Mouse (Mus musculus) midbrain, postnatal 0 days (tissue): ENCODE data around the gene Sash3. TPM values are rescaled to one million over a fixed set of nuclear protein-coding genes. Genes with fewer than 3 reads are reported as not detected.
A peak's percentile ranks its signal among the peaks of the same experiment; 100 is the strongest.

Source experiments
- ATAC-seq: fragments of 200-750 bp; cut with Nextera tagmentation; 2 replicates; pipeline ENCODE4 v1.8.0; 2017; ENCODE audit warnings: moderate number of reproducible peaks, mild to moderate bottlenecking, moderate TSS enrichment, moderate library complexity; ENCODE audit not compliant: low FRiP score
- DNase-seq: peaks from one replicate; pipeline ENCODE4 v3.0.0-alpha.2; 2015; ENCODE audit warnings: low spot score
- H3K27ac ChIP-seq: fragments of 300-500 bp; sonication (generic); 2 replicates; pipeline ENCODE4 v1.5.1; 2014; ENCODE audit warnings: low read depth, mild to moderate bottlenecking, low read length, mixed read lengths
- H3K27me3 ChIP-seq: fragments of 300-500 bp; sonication (generic); 2 replicates; pipeline ENCODE4 v1.6.1; 2014; ENCODE audit warnings: low read length, control low read depth, mixed read lengths; ENCODE audit not compliant: insufficient read depth
- H3K36me3 ChIP-seq: fragments of 300-500 bp; sonication (generic); 2 replicates; pipeline ENCODE4 v1.6.1; 2014; ENCODE audit warnings: low read length, control low read depth, mixed read lengths; ENCODE audit not compliant: insufficient read depth
- H3K4me1 ChIP-seq: fragments of 300-500 bp; sonication (generic); 2 replicates; pipeline ENCODE4 v1.6.1; 2014; ENCODE audit warnings: mild to moderate bottlenecking, control low read depth, antibody characterized with exemption, low read length, mixed read lengths; ENCODE audit not compliant: insufficient read depth
- H3K4me2 ChIP-seq: fragments of 300-500 bp; sonication (generic); 2 replicates; pipeline ENCODE4 v1.6.1; 2014; ENCODE audit warnings: low read depth, mild to moderate bottlenecking, low read length, mixed read lengths; ENCODE audit not compliant: poor library complexity, severe bottlenecking
- H3K4me3 ChIP-seq: fragments of 300-500 bp; sonication (generic); 2 replicates; pipeline ENCODE4 v1.5.1; 2014; ENCODE audit warnings: low read depth, mild to moderate bottlenecking, low read length, moderate library complexity
- H3K9ac ChIP-seq: fragments of 300-500 bp; sonication (generic); replicated peaks from 2 replicates; pipeline ENCODE4 v1.6.1; 2014; ENCODE audit warnings: mild to moderate bottlenecking, low read length, moderate library complexity, mixed read lengths; ENCODE audit not compliant: poor library complexity, severe bottlenecking
- H3K9me3 ChIP-seq: fragments of 300-500 bp; sonication (generic); 2 replicates; pipeline ENCODE4 v1.6.1; 2016; ENCODE audit warnings: low read length, control low read depth
- CTCF ChIP-seq: IDR thresholded peaks from 2 replicates; pipeline ENCODE4 v1.5.1; 2016; ENCODE audit warnings: antibody characterized with exemption, mild to moderate bottlenecking
- WGBS: fragments of 180-500 bp; shearing (Covaris S2); extraction: QIAGEN DNeasy Blood & Tissue Kit; methylation state at CpG from one replicate; pipeline ENCODE4 v1.1.7; 2014; 5-methylcytosine and 5-hydroxymethylcytosine counted together
- polyA plus RNA-seq: library from polyadenylated mRNA; unstranded; fragments of >200 nt; fragmentation: Nextera tagmentation; extraction: Ambion mirVana; gene quantifications from 2 replicates; pipeline ENCODE4 v1.2.1, GENCODE M21; 2015
- total RNA-seq: library from RNA; depleted of rRNA; stranded (reverse); fragments of >200 nt; gene quantifications from 2 replicates; pipeline ENCODE4 v1.2.3, GENCODE M21; 2014

Sash3 gene
- total and polyA plus RNA-seq, 2 experiments from 2014 or later: 0.22 to 1.0 TPM

DNA sequence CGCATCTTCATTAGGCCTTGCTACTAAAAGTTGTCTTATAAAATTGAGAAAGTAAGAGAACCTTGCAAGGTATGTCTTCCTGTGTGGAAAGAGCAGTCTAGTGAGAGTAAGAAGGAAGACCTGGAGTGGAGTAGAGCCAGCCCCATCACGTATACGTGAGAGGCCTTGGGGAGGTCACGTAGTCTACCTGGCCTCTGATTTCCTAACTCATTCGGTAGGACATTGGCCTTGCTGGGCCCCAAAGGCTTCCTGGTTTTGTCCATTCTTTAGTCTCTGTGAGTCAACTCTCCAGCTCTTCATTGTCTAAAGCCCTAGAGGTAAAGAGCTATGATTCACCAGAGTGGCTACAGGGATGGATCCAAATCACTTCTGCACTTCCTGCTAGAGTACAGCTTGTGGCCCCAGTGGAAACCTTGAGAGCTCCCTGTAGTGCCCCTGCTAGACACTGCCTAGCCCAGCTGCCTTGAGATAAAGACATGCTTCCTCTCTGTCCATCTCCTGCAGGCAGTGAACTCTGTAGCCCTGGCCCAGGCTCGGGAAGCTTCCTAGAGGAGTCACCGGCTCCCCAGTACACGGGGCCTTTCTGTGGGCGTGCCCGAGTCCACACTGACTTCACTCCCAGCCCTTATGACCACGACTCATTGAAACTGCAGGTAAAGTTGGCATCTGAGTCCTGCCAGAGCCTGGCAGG is 12.1 kb downstream of the Sash3 start:
- no peak for TF ChIP-seq CTCF

DNA sequence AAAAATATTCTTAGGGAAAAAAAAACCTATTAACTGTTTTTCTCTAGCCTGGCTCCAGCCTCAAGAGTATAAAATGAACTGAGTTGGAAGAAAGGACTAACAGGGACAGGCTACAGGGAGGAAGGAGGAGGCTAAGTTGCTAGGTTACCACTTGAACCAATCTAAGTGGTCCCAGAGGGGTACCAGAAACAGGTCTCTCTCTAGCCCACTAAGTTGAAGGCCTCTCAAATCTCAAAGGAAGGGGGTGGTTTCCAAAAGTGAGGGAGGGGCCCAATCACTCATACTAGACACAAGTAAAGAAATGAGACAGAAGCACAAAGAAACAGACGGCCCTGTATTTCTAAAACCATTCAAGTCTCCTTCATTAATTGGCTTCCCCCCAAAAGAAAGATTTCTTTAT is 23.7 kb downstream of the Sash3 start:
- no peak for TF ChIP-seq CTCF
- H3K9ac ChIP-seq: no peak overlapping the region
- ATAC-seq (no peak), DNase-seq (peak; percentile 10)
- H3K4me3 ChIP-seq: no peak overlapping the region
- H3K27ac ChIP-seq: no peak overlapping the region
- no peaks in the 10 kb centered on the region for H3K9me3 ChIP-seq
- no peak overlapping the region for H3K4me2 ChIP-seq
- H3K4me1 ChIP-seq: no peaks in the 10 kb centered on the region
- 0 out of 2 replicates have a peak, but pooled peaks cover 4% of the 10 kb centered on the region for H3K36me3 ChIP-seq
- WGBS: 31% methylated on average over 1 of the region's 1 CpGs
- H3K27me3 ChIP-seq: no peaks in the 10 kb centered on the region

More for the DNA sequence above, 12.1 kb downstream of the Sash3 start:
- H3K27me3 ChIP-seq: no peaks in the 10 kb centered on the region
- WGBS: 90% methylated on average over 11 of the region's 11 CpGs
- no peak overlapping the region for H3K9ac ChIP-seq
- ATAC-seq (no peak), DNase-seq (no peak)
- no peaks in the 10 kb centered on the region for H3K9me3 ChIP-seq
- no peak overlapping the region for H3K4me2 ChIP-seq
- H3K4me1 ChIP-seq: no peaks in the 10 kb centered on the region
- no peak overlapping the region for H3K4me3 ChIP-seq
- no peak overlapping the region for H3K27ac ChIP-seq
- H3K36me3 ChIP-seq: no peaks in the 10 kb centered on the region

DNA sequence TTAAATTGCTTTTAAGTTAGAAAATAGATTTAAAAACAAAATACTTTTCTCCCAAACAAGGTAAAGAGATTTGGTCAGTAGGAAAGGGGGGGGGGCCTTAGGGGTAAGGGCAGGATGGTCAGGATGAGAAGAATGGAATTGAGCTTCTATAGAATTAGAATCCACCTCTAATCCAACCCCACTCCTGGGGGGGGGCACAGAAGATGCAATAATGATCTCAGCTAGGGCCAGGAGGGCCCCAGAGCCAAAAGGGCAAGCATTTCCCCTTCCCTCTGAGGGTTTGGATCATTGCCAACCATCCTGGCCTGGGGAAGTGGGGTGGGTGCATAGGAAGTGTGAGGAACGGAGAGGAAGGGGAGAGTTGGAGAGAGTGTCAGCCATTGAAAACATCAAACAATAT is 24.1 kb downstream of the Sash3 start:
- no peak for DNase-seq
- 35% methylated on average over 1 of the region's 1 CpGs for WGBS
- 0 out of 2 replicates have a peak, but pooled peaks cover 4% of the 10 kb centered on the region for H3K36me3 ChIP-seq

DNA sequence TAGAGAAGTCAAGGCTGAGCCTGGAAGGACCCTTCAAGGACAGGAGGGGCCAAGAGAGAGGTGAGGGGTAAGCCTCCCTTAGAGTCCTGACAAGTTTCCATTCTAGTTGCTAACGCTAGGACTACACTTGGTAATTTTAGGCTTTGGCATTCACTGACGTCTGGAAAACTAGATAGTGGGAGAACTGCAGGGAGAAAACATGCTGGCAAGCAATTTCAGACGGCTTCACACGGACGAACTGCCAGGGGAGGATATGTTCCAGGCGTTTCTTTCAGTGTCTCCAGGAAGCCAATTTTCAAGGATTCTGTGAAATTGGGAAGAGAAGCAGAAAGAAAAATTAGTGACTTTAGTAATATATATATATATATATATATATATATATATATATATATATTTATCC is 35.6 kb downstream of the Sash3 start:
- no peaks in the 10 kb centered on the region for H3K27me3 ChIP-seq
- H3K27ac ChIP-seq: no peak overlapping the region
- 72% methylated on average over 6 of the region's 6 CpGs for WGBS
- ATAC-seq: no peak
- H3K4me1 ChIP-seq: no peaks in the 10 kb centered on the region
- H3K9me3 ChIP-seq: no peaks in the 10 kb centered on the region
- H3K4me3 ChIP-seq: no peak overlapping the region
- no peak overlapping the region for H3K9ac ChIP-seq
- H3K4me2 ChIP-seq: no peak overlapping the region
- DNase-seq: no peak
- TF ChIP-seq CTCF: no peak
- no peaks in the 10 kb centered on the region; the same call in 1 of the 2 replicates for H3K36me3 ChIP-seq

More for the DNA sequence above, 24.1 kb downstream of the Sash3 start:
- Histone ChIP-seq H3K27ac (no peak overlapping the region), H3K4me2 (no peak overlapping the region), H3K4me3 (no peak overlapping the region), H3K27me3 (no peaks in the 10 kb centered on the region), H3K9me3 (no peaks in the 10 kb centered on the region), H3K9ac (no peak overlapping the region), H3K4me1 (no peaks in the 10 kb centered on the region)
- ATAC-seq: no peak
- no peak for TF ChIP-seq CTCF

DNA sequence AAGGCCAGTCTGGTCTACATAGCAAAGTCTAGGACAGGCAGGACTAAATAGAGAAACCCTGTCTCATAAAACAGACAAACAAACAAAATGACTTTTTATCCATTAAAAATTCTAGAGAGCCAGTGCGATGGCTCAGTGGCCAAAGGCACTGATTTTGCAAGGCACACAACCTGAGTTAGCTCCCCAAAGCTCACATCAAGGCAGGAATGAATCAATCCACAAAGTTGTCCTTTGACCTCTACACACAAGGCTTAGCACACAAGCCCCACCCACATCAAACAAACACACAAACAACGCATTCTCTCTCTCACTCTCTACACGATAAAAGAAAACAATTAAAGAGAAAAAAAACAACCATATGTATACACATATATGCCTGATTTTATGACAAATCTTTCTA is 38.5 kb downstream of the Sash3 start:
- H3K27ac ChIP-seq: no peak overlapping the region
- no peak overlapping the region for H3K4me3 ChIP-seq
- H3K27me3 ChIP-seq: no peaks in the 10 kb centered on the region
- H3K9ac ChIP-seq: no peak overlapping the region
- H3K4me1 ChIP-seq: no peaks in the 10 kb centered on the region
- whole genome bisulfite sequencing: 88% methylated on average over 3 of the region's 3 CpGs
- no peak overlapping the region for H3K4me2 ChIP-seq
- no peak for ATAC-seq
- no peak for DNase-seq
- no peaks in the 10 kb centered on the region for H3K36me3 ChIP-seq
- H3K9me3 ChIP-seq: no peaks in the 10 kb centered on the region
- no peak for TF ChIP-seq CTCF

DNA sequence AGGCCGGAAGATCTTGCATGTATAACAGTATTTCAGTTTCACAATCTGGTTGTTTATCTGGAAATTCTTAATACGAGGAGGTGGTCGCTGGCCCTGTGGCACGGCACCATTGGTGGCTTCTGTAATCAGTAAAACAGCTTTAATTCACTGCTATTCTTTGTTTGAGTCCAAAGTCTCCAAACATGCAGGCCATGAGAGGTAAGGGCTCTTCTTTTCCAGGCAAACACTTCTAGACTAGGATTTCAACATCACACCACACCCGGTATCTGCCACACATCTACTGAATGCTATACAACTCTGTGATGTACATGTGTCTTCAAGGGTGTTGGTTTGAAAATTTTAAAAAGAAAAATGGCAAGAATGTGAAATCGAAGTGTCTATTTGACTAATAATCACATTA is 45.0 kb downstream of the Sash3 start:
- Histone ChIP-seq H3K9ac (no peak overlapping the region), H3K36me3 (no peaks in the 10 kb centered on the region; the same call in 1 of the 2 replicates), H3K4me1 (no peaks in the 10 kb centered on the region), H3K27me3 (no peaks in the 10 kb centered on the region), H3K4me3 (no peak overlapping the region), H3K27ac (no peak overlapping the region), H3K9me3 (no peaks in the 10 kb centered on the region), H3K4me2 (no peak overlapping the region)
- WGBS: 92% methylated on average over 6 of the region's 6 CpGs
- ATAC-seq (no peak), DNase-seq (no peak)
- no peak for TF ChIP-seq CTCF
